Mouse (Mus musculus) embryonic facial prominence, embryonic 12.5 days (tissue): Measurements from ENCODE around the gene Abca8a. TPM values are rescaled to one million over a fixed set of nuclear protein-coding genes. Genes with fewer than 3 reads are reported as not detected.
A peak's percentile ranks its signal among the peaks of the same experiment; 100 is the strongest.
"Not testable (repeated sequence)": the region's sequence is repeated elsewhere in the genome, so short reads cannot be mapped to it uniquely, and the experiment has no call there.

Experiments
- ATAC-seq: fragments of 200-750 bp; cut with Nextera tagmentation; 2 replicates; pipeline ENCODE4 v1.8.0; 2017; ENCODE audit not compliant: insufficient number of reproducible peaks, insufficient read depth, low FRiP score, low TSS enrichment
- H3K27ac ChIP-seq: fragments of 300-500 bp; sonication (generic); 2 replicates; pipeline ENCODE4 v1.5.1; 2016; ENCODE audit warnings: mild to moderate bottlenecking
- H3K27me3 ChIP-seq: fragments of 300-500 bp; sonication (generic); 2 replicates; pipeline ENCODE4 v1.6.1; 2016; ENCODE audit warnings: mild to moderate bottlenecking, moderate library complexity
- H3K36me3 ChIP-seq: fragments of 300-500 bp; sonication (generic); 2 replicates; pipeline ENCODE4 v1.6.1; 2016; ENCODE audit warnings: mild to moderate bottlenecking
- H3K4me1 ChIP-seq: fragments of 300-500 bp; sonication (generic); 2 replicates; pipeline ENCODE4 v1.6.1; 2016
- H3K4me2 ChIP-seq: fragments of 300-500 bp; sonication (generic); replicated peaks from 2 replicates; pipeline ENCODE4 v1.6.1; 2016; ENCODE audit warnings: mild to moderate bottlenecking, moderate library complexity
- H3K4me3 ChIP-seq: fragments of 300-500 bp; sonication (generic); 2 replicates; pipeline ENCODE4 v1.5.1; 2016; ENCODE audit warnings: mild to moderate bottlenecking
- H3K9ac ChIP-seq: fragments of 300-500 bp; sonication (generic); 2 replicates; pipeline ENCODE4 v1.6.1; 2016; ENCODE audit warnings: mild to moderate bottlenecking, moderate library complexity
- H3K9me3 ChIP-seq: fragments of 300-500 bp; sonication (generic); 2 replicates; pipeline ENCODE4 v1.6.1; 2016; ENCODE audit warnings: mild to moderate bottlenecking, moderate library complexity
- WGBS: fragments of 180-500 bp; shearing (Covaris S2); methylation state at CpG from one replicate; pipeline ENCODE4 v1.1.7; 2016; 5-methylcytosine and 5-hydroxymethylcytosine counted together
- polyA plus RNA-seq: library from polyadenylated mRNA; unstranded; fragments of >200 nt; fragmentation: Nextera tagmentation; extraction: Ambion mirVana; gene quantifications from 2 replicates; pipeline ENCODE4 v1.2.1, GENCODE M21; 2016

Abca8a gene
- polyA plus RNA-seq, 1 experiment from 2014 or later, result 0.27 TPM

DNA sequence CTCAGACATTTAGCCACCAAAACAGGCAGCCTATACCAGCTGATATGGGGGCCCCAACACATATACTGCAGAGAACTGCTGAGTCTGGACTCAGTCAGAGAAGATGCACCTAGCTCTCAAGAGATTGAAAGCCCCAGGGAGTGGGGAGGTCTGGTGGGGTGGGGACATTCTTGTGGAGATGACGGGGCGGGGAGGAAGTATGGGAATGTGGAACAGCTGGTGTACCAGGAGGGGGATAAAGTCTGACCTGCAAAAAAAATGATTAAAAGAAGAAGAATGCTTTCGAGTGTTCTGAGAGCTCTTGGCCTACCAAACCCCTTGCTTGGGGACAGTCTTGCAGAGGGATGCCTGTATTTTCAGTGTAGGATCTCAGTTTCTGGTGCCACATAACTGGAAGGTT, 42.1 kb downstream of the Abca8a start:
- H3K4me2 ChIP-seq, result no peak overlapping the region
- no peaks in the 10 kb centered on the region for H3K4me1 ChIP-seq
- no peak overlapping the region for H3K9ac ChIP-seq
- no peaks in the 10 kb centered on the region for H3K36me3 ChIP-seq
- H3K4me3 ChIP-seq, result no peak overlapping the region
- no peaks in the 10 kb centered on the region for H3K9me3 ChIP-seq
- H3K27ac ChIP-seq, result no peak overlapping the region
- H3K27me3 ChIP-seq, result no peaks in the 10 kb centered on the region
- whole genome bisulfite sequencing, result 63% methylated on average over 3 of the region's 3 CpGs
- no peak for ATAC-seq

DNA sequence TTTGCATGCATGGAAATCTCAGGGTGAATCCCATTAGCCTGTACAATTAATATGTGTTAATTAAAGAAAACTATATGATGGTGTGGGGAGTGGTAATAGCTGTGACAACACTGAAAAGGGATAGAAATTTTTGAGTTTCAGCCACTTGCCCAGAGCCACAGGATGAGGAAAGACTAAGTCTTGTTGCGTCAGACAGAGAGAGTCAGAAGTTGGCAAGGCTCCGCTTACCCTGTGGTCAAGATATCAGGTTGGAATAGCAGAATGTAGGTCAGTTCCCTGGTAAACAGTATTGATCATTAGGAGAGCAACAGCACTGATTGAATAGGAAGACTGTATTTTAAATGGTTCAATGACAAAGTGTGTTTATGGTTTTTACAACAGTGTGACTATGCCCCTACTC, 58.0 kb downstream of the Abca8a start:
- Histone ChIP-seq H3K27me3 (no peaks in the 10 kb centered on the region), H3K27ac (no peak overlapping the region), H3K4me1 (peaks cover 3% of the 10 kb centered on the region; the same call in 1 of the 2 replicates), H3K4me3 (no peak overlapping the region), H3K9ac (no peak overlapping the region), H3K36me3 (no peaks in the 10 kb centered on the region), H3K9me3 (no peaks in the 10 kb centered on the region), H3K4me2 (no peak overlapping the region)
- WGBS, result 94% methylated on average over 2 of the region's 2 CpGs
- no peak for ATAC-seq

DNA sequence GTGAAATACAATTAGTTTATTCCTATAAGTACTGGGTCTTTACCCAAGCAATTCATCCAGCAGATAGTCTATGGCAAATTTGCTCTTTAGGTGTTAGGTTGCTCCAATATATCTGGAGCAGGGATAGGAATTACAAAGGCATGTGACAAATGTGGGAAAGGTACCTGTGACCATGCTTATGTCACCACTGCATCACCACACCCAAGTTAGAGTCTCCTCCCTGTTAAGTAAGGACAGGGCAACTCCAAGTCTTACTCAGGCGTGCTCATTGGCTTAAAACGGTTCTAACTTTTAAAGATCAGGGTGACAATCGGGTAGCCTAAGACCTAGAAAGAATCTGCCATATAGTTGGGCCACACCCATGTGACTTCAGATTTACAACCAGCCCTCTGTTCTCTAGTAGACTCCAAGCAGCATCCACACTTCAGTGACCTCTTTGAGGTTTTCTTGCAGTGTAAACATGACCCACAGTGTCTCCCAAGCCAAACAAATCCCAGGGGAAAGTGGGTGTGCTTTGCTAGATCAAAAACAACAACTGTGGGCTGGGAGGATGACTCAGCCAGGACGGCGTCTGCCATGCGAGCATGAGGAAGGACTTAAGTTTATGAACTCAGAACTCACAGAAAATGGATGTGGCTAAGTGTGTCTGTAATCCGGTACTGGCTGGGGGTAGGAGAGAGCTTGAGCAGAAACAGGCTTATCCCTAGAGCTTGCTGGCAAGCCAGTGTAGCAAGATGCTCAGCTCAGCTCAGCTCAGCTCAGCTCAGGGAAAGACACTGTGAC, 66.7 kb downstream of the Abca8a start:
- no peak overlapping the region for H3K4me3 ChIP-seq
- no peak overlapping the region for H3K27ac ChIP-seq
- H3K9me3 ChIP-seq, result no peaks in the 10 kb centered on the region
- no peaks in the 10 kb centered on the region for H3K36me3 ChIP-seq
- H3K4me1 ChIP-seq, result no peaks in the 10 kb centered on the region
- 60% methylated on average over 7 of the region's 7 CpGs for WGBS
- H3K27me3 ChIP-seq, result no peaks in the 10 kb centered on the region
- H3K9ac ChIP-seq, result no peak overlapping the region
- ATAC-seq, result no peak
- no peak overlapping the region for H3K4me2 ChIP-seq

DNA sequence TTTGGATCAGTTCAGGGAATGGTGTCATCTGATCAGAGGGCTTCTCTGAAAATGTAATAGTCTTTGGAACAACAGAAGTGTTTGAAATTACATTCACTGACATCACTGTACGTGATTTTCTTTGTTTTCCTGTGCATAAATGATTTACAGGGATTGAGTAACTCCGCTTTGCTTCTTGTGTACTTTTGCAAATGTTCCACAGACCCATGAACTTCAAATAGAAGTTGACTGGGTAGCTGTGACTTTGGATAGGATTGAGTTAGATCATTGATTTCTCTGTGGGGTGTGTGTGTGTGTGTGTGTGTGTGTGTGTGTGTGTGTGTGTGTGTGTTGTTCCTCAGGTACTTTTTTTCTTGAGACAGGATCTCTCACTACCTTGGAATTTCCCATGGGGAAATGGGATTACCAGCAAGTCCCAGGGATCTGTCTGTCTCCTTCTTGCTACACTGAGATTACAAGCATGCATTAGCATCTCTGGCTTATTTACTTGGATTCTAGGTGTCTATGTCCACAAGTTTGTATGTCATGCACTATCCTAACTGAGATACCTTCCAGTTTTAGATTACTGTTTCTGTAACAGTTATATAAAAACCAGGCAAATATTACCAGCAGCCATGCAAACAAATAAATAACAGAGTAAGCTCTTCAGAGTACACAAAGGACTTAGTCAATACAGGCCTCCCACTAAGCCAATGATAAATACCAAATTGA, 84.8 kb downstream of the Abca8a start:
- Histone ChIP-seq H3K9me3 (no peaks in the 10 kb centered on the region), H3K36me3 (no peaks in the 10 kb centered on the region), H3K4me1 (no peaks in the 10 kb centered on the region), H3K27ac (no peak overlapping the region), H3K4me2 (no peak overlapping the region), H3K27me3 (no peaks in the 10 kb centered on the region), H3K9ac (no peak overlapping the region), H3K4me3 (no peak overlapping the region)
- no peak for ATAC-seq
- WGBS, result 79% methylated on average over 2 of the region's 2 CpGs

DNA sequence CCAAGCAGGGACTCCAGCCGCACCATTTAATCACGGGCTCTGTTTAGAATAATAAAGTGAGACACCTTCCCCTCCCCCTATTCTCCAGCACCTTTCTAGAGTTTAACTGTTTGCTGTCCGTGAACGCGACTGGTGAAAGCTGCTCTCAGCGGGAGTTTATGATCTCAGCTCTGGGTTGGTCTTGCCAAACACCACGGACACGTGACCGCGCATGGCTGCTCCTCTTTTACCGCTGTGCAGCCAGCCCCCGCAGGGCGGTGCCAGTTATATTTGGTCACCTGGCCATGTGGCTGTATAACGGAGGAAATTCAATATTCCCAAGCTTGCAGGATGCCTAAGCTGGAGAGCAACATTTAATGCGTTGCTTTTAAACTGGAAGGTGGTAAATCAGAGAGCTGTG, 100.2 kb downstream of the Abca8a start, which contains the start of gene Abca8b:
Gene Abca8b, minus strand, starts transcription at position 222 of the 400 bp plus-strand sequence.
- no peak within 1 kb of the TSS for H3K27ac ChIP-seq
- H3K9ac ChIP-seq, result peak within 1 kb of the TSS; percentile 30; the same call in 1 of the 2 replicates

DNA sequence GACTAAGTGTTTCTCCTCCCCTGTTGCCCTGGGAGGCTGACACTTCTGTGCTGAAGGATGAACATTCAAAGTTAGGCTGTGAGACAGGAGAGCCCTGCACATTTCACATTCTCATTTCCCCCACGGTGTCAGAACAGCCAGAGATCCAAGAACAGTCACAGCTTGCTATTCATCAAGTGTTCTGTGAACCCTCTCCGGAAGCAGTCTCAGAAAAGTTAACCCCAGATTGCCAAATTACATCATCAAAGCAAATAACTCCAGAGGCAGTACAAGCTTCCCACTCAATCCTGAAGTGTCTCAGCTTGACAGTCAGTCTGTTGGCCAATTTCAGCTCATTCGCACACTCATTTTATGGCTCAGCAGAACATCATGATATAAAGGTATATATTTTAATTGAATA, 100.8 kb downstream of the Abca8a start:
- Histone ChIP-seq H3K36me3 (no peaks in the 10 kb centered on the region), H3K4me1 (0 out of 2 replicates have a peak, but pooled peaks cover 8% of the 10 kb centered on the region), H3K4me2 (peak overlapping the region; percentile 69), H3K9ac (no peak overlapping the region), H3K9me3 (no peaks in the 10 kb centered on the region), H3K4me3 (peak overlapping the region; percentile 40; the same call in 1 of the 2 replicates), H3K27ac (no peak overlapping the region), H3K27me3 (no peaks in the 10 kb centered on the region)
- ATAC-seq, result no peak
- WGBS, result 4% methylated on average over 3 of the region's 3 CpGs

More for the DNA sequence above, 100.2 kb downstream of the Abca8a start, which contains the start of gene Abca8b:
- Histone ChIP-seq H3K9me3 (no peaks in the 10 kb centered on the region), H3K4me1 (0 out of 2 replicates have a peak, but pooled peaks cover 8% of the 10 kb centered on the region), H3K36me3 (no peaks in the 10 kb centered on the region), H3K27me3 (no peaks in the 10 kb centered on the region), H3K4me3 (peak within 1 kb of the TSS; percentile 40), H3K4me2 (peak within 1 kb of the TSS; percentile 69)
- WGBS, result under 1% methylated on average over 15 of the region's 15 CpGs
- ATAC-seq, result peak; percentile 92

DNA sequence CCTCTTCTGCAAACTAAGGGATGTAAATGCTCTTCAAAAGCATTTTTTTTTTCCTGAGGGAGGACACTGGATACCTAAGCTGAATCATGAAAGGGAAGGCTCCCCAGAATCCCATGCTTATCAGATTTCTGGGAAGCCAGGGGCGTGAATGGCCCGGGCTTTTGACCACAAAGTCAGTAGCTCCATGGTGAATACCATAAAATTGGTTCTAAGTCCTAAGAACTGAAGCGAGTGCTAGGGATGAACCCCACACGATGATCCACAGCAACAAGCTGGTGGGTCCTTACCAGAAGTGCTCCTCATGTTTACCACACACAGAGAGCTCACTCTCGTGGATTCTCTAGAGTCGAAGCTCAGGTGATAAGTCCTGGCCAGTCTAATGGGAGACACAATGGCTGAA, 101.8 kb downstream of the Abca8a start:
- Histone ChIP-seq H3K27ac (no peak overlapping the region), H3K4me3 (no peak overlapping the region), H3K4me2 (no peak overlapping the region), H3K9ac (no peak overlapping the region), H3K9me3 (no peaks in the 10 kb centered on the region), H3K27me3 (no peaks in the 10 kb centered on the region), H3K4me1 (0 out of 2 replicates have a peak, but pooled peaks cover 8% of the 10 kb centered on the region), H3K36me3 (no peaks in the 10 kb centered on the region)
- ATAC-seq, result no peak
- WGBS, result 35% methylated on average over 6 of the region's 6 CpGs

DNA sequence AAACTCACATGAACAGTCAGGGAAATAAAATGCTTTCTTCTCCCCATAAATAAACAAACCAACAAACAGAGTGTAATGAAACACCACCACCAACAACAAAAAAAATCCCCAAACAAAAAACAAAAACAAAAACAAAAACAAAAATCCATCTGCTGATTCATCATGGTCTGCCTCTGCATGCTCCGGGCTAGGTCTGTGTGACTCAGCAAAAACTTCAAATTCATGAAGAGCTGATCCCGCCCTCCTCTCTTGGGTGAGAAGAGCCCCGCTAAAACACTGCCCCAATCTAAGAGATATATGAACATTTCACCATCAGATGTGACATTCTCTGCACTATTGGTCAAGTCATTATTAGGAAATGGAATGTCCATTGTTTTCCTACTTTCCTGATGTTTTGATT, 104.5 kb downstream of the Abca8a start:
- Histone ChIP-seq H3K4me2 (no peak overlapping the region), H3K36me3 (no peaks in the 10 kb centered on the region), H3K9ac (no peak overlapping the region), H3K9me3 (no peaks in the 10 kb centered on the region), H3K4me1 (0 out of 2 replicates have a peak, but pooled peaks cover 13% of the 10 kb centered on the region), H3K27ac (no peak overlapping the region), H3K27me3 (no peaks in the 10 kb centered on the region), H3K4me3 (no peak overlapping the region)
- WGBS, result 78% methylated on average over 3 of the region's 3 CpGs
- ATAC-seq, result no peak

DNA sequence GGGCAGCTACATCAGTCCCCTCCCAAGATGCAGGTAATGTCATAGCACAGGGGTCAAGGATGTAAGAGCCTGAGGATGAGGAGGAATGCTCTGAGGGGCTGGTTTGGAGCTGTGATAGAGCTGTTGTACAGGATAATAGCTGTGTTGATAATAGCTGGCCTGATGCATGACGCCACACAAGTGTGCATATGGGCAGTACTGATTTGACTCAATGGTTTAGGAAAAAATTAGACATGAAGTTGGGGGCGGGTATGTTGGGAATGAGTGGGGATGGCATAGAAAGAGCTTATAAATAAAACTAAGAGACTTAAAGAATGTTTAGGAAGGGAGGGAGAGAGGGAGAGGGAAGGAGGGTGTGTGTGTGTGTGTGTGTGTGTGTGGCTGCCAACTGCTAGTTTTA, 105.5 kb downstream of the Abca8a start:
- Histone ChIP-seq H3K4me2 (no peak overlapping the region), H3K27ac (no peak overlapping the region), H3K9ac (no peak overlapping the region), H3K27me3 (no peaks in the 10 kb centered on the region), H3K9me3 (no peaks in the 10 kb centered on the region), H3K36me3 (no peaks in the 10 kb centered on the region), H3K4me3 (no peak overlapping the region), H3K4me1 (0 out of 2 replicates have a peak, but pooled peaks cover 13% of the 10 kb centered on the region)
- WGBS, result 73% methylated on average over 2 of the region's 2 CpGs
- no peak for ATAC-seq

DNA sequence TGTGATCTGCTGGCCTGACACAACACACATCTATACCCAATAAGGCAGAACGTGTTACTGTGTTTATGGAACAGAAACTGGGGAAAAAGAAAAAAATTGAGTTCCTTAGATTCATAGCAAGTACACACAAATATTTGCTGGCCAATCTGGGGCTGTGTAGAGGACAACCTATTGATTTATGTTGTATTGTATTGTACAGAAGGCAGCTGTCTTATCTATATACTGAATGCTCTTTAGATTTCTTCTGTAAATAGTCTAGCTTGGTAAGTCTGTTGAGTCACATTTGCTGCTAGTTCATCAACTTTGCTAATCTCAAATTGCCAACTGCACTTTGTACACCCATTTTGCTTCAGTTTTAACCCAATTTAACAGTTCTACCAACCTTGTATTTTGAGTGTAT, 107.6 kb downstream of the Abca8a start:
- H3K4me3 ChIP-seq, result no peak overlapping the region
- WGBS, result 65% methylated on average over 1 of the region's 1 CpGs
- H3K27ac ChIP-seq, result no peak overlapping the region
- no peaks in the 10 kb centered on the region for H3K36me3 ChIP-seq
- ATAC-seq, result no peak
- H3K4me2 ChIP-seq, result no peak overlapping the region
- no peaks in the 10 kb centered on the region for H3K9me3 ChIP-seq
- H3K4me1 ChIP-seq, result 0 out of 2 replicates have a peak, but pooled peaks cover 5% of the 10 kb centered on the region
- H3K9ac ChIP-seq, result no peak overlapping the region
- H3K27me3 ChIP-seq, result no peaks in the 10 kb centered on the region

DNA sequence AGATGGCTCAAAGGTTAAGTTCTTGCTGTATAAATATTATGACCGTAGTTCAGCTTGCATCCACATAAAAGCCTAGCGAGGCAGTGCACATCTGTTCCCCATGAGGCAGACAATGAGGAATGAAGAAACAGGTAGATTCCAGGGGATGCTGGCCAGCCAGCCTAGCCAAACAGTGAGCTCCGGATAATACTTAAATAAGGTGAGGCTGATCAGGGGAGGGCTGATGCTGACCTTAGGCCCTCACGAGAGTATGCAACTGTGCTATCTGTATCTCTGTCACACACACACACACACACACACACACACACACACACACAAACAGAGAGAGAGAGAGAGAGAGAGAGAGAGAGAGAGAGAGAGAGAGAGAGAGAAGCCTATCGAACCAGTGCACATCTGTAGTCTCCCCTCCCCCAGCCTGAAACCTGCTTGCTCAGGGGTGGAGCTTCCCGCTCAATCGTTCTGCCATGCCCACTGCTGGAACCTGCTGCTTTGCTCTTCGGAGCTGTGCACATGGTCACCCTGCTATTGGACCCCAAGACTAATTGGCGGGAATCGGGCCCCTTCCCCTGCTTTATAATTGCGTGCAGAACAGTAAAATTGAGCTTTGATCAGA, 108.2 kb downstream of the Abca8a start:
- H3K4me1 ChIP-seq, ATAC-seq, H3K9ac ChIP-seq, H3K27ac ChIP-seq, H3K36me3 ChIP-seq, H3K27me3 ChIP-seq, H3K9me3 ChIP-seq, H3K4me3 ChIP-seq: not testable (repeated sequence)
- peak overlapping the region; percentile 11; the same call in 1 of the 2 replicates for H3K4me2 ChIP-seq
- WGBS, result 33% methylated on average over 10 of the region's 11 CpGs
